Mouse (Mus musculus): ENCODE measurements at regions not wholly inside any gene's neighbourhood (a gene's known extent, or its start where the extent isn't known, plus 50 kb on each side); places are given as distances from the start of the nearest gene placed in this dataset.
A peak's percentile ranks its signal among the peaks of the same experiment; 100 is the strongest.

DNA sequence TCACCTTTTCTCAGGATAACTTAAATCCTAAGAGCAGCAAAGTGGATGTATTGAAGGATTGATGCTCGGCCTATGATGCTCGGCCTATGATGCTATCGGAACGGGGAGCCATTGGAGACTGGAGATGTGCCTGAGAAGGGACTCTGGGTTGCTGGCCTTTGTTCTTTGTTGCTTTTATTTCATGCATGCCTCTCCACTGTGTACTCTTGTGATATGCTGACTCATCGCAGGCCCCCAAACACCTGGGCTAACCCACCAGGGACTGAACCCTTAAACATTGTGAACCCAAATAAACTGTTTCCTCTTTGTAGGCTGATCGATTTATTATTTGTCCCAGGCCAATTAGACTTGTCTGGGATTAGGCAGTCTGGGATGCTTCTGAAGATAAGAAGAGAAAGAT, 61.9 kb downstream of the Pdcl3 start:
- ATAC-seq = no peak

DNA sequence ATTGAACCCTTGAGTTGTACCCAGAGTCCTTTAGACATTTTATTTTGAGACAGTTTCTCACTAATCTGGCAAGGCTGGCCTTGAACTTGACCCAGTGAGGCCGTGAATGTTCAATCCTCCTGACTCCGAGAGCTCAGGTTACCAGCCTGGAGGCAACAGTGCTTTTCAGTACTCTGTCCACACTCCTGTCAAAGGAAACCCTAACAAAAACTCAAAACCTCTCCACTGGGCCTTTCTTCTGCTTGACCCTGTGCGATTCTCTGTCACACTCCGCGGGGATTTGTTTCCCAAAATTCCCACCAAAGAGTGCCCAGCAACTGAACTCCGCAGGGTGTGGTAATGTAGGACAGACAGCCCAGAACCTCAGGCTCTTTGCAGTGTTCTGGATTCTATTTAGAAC, 71.9 kb downstream of the Pdcl3 start:
- no peak for ATAC-seq

DNA sequence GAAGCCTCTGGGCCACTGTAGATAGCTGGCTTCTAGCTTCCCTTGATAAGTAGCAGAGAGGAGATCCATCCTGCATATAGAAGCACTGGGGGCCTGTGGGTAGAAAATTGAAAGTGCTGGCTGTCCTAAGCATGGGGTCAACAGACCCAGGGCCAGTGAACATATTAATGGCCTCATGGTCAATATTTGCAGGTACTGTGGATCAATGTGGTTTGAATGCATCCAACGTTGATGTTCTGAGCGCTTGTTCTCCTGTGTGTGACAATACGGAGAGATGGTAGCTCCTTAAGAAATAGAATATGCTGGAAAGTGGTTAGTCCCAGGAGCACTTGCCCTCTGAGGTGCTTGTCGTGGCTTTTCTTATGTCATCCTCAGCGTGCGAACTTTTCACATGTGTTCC, 77.1 kb downstream of the Pdcl3 start:
- no peak for ATAC-seq

DNA sequence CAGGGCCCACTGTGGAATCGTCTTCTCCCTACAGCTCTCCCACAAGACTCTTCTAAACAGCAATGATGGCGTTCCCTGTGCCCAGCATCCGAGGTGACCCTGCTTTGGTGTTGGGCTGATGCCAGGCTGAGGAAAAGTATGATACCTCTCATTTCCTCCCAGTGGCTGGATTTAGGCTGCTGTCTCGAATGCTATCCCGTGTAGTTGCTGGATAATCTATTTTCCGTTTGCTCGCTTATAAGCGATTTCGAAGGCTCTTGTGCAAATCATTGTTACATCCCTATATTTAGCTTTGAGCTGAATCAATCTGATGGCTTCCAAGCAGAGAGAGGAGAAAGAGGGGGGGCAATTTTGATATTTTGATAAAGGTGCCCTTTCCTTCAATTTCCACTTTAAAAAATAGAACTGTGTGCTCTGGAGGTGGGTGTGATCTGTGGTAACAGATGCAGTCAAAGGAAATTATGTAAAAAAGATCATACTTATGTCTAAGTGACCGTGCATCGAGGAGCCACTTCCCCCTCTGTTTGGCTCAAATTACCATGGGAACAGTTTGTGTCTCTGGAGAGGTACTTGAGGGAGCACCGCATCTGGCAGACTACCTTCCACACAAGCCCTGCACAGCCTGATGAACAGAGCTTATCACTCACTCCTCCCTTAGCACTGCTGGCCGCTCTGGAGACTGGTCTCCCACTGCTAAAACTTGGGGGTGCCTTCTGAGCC, 78.4 kb downstream of the Pdcl3 start:
- ATAC-seq = no peak

DNA sequence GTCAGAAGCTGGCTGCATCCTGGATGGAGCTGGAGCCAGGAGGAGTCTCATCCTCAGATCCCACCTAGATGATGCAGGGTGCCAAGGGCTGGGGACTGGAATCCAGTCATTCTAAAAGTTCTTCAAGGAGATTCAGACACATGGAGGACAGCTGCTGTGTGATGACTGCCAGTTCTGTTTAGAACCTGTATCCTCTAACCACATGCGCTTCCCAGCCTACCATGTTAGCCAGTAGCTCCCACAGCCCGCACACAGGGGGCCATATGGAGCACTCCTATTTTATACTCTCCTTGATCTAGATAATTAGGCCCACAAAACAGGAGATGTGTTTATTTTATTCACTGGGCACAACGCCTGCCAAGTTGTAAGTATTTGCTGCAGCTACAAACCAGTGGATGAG, 79.4 kb downstream of the Pdcl3 start:
- ATAC-seq = no peak

DNA sequence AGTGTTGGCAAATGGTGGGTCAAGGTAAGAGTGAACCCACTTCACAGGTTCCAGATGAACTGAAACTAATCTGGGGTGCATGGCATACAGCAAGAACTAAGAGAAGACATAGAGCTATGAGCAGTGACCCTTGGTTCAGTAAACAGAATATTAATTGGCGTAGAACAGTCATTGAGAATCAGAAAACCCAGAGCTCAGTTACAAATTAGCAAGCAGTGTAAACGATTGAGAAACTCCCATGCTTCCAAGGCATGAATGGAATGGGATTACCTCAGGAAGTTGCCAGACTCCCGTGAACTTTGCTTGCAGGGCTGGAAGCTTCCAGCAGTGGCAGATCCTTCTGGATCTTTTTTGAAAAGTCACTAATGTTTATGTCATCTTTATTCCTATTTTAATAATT, 82.5 kb downstream of the Pdcl3 start:
- no peak for ATAC-seq

DNA sequence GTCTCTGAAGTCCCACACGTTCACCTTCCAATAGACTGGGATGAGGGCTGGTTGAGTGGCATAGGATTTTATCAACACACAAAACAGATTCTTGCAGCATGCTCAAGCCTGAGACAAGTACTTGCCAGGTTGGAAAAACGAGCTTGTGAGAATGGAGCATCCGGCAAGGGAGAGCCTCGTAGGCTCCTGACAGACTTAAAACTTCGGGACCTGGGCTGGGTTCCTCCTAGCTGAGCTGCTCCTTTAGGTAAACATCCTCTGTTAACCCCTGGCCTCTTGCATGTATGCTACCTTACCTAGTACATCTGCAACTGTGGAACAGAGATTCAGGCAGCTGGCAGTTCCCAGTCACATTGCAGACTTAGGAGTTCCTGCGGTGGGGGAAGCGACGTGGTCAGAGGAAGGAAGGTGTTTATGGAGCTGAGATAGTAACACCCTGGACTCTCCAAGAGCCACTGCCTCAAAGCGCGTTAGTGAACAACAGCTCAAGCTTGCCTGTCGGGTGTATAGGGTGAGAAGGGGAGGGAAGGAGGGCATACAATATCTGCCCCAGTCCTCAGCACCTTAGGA, 83.8 kb downstream of the Pdcl3 start:
- ATAC-seq = no peak

DNA sequence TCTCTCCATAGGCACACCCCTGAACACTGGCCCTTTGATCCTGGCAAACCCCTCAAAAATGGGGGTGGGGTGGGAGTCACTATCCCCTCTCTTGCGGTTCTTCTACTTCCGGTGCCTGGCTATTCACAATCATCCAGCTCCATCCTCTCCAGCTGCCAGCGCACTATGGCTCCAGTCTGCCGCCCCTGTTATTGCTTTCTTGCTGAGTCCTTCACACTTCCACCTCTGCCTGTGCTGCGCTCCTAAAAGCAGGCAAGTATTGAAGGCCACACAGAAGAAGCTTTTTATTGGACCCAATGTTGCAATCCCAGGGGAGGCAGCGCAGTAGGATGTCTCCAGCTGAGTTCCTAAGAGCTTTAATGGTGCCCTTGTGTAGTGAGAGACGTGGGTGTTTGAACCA, 84.3 kb downstream of the Pdcl3 start:
- no peak for ATAC-seq

DNA sequence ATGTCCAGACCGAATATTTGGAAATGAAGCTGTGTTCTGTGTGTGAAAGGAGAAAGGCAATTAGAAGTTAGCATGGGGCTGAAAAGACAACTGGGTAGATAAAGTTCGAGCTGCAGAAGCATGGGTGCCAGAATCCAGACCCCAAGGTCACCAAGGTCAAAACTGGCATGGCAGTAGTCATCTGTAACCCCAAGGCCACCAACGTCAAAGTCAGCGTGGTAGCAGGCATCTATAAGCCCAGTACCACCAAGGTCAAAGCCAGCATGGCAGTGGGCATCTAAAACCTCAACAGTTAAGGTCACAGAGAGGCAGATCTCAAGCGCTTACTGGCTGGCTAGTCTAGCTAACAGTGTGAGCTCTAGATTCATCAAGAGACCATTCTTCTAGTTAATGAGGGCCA, 90.6 kb downstream of the Pdcl3 start:
- no peak for ATAC-seq

DNA sequence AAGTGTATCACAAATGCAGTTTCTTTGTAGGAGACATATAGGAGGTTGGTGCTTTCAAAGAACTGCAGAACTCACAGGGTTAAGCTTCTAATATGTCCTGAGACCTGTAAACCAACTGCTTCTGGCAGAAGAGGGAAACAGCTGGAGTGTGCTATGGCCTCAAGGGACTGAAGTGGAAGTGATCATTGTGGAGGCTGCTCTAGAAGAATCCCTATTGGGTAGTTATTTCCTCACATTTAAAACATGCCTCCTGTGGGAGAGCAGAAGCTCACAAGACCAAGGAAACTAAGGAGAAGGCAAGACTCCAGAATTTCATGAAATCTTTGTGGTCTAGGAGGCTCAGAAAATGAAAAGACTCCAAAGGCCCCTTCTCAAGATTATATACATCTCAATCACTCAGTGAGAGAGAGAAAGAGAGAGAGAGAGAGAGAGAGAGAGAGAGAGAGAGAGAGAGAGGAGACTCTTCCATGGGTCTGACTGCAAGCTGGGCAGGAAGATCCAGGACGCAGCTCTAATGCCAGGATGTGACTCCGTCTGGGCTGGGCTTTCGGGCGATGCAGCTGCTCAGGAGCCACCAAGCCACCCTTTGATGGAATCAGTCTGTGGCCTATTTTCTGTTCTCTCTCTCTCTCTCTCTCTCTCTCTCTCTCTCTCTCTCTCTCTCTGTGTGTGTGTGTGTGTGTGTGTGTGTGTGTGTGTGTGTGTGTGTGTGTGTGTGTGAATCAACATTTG, 93.3 kb downstream of the Pdcl3 start:
- no peak for ATAC-seq

DNA sequence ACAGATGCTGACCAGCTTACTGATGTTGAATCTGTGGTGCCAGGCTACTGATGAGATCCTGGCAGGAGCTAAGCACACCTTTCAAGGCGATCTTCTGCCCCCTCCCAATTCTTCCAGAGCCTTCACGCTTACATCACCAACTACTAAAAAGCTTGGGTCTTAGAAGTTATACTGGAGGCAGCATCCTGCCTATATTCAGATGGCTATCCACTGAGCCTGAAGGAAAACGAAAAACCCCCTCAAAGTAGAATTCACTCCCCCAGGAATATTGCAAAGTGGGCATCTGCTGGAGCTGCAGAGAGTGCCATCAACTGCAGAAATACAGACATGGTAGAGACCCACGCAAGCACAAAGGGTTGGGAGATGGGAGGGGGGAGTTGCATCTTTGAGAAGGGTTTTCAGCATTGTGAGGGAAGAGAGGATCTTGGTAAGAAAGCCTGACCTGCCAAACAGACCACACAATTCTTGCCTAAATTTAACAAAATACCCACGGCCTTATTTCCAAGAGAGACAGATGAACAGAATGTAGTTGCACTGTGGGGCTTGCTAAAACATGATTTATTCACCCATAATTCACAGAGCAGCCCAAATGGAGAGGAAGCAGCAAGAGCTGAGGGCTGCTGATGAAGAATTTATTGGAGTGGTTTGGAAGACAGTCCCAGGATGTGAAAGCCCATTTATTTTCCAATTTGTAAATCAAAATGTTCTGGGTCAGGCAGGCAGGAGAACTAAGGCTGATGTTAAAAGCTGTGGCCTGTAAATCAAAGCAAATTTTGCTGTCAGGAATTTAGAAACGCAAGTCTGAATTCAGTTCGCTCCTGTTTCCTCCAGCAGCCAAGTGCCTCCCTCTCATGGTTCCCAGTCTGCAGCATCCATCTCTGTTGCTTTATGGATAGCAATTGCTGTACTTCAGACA, 98.8 kb downstream of the Pdcl3 start:
- no peak for ATAC-seq

DNA sequence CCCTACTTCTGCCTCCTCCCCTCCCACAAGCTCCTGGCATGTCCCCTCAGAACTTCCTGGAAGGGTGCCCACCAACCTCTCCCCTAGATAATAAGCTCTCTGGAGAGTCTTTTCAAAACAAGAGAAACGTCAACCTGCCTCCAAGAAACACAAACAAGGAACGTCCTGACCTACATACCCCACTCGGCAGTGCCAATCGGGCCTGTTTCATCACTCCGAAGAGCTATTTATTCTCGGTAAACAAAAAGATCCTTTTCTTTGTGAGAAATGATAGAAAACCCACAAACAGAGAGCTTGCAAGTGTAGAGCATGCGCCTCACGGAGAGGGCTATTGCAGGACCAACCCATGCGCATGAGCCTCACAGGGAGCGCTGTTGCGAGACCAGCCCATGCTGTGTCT, 100.9 kb downstream of the Pdcl3 start:
- ATAC-seq = no peak

DNA sequence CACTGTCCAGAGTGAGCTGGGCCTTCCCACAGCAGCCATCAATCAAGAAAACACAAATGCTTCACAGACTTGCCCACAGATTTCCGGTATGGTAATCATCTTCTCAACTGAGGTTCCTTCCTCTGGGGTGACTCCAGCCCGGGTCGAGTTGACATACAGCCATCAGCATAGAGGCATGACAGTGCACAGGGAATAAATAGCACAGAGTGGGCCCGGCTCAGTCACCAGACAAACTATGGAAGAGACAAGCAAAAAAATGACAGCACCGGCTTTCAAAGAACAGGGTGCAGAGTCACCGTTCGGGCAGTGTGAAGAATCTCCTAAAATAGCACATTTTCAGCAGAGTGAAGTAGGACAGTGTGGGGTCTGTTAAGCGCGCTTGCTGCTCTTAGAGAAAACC, 103.7 kb upstream of the Npas2 start:
- ATAC-seq = peak; percentile 83

DNA sequence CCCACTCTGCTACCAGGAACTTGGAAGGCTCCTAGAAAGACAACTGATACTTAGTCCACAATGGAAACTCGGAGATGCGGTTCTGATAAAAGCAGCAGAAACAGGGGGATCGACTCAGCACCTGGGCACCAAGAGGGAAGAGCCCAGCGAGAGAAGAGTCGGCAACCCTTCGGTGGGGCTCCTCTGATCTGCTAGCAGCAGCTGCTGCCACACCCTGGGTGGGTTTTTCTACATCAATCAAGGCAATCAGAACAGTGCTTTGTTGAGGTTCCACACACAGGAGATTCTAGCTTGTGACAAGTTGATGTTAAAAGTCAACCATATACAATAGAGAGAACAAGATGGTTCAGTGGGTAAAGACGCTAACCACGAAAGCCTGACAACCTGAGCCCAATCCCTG, 102.4 kb upstream of the Npas2 start:
- ATAC-seq = no peak

DNA sequence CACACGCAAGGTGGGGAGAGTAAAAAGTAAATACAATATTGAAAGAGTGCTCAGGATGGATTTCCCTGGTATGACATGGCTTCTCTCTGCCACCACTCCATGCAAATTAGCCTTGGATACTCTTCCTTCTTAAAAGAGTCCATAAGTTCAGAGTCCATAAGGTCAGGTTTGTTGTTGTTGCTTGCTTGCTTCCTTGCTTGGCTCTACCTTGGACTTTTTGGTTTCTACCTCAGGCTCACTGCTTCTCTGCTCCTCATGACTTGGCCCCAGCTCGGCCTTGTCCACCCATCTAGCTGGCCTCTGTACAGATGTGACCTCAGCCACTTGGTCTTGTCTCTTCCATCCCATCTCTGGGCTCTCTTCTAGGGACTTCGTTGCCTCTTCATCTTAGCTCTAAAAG, 101.9 kb upstream of the Npas2 start:
- no peak for ATAC-seq

DNA sequence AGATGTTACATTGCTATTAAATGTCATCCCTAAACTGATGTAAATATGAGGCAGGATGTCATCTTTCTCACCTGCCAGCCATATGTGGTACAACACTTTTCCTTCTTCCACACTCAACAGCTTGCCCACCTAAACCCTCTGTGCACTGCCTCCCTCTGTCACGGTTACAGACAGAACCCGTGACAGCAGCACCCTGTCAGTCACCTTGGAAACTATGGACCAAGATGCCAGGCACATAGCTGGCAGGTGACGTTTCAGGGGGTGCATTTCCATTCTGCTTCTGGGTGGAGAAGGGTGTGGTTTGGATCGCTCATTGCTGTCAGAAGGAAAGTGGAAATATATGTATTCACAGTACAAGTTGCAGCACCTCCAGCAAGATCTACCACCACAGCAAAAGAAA, 100.2 kb upstream of the Npas2 start:
- no peak for ATAC-seq

DNA sequence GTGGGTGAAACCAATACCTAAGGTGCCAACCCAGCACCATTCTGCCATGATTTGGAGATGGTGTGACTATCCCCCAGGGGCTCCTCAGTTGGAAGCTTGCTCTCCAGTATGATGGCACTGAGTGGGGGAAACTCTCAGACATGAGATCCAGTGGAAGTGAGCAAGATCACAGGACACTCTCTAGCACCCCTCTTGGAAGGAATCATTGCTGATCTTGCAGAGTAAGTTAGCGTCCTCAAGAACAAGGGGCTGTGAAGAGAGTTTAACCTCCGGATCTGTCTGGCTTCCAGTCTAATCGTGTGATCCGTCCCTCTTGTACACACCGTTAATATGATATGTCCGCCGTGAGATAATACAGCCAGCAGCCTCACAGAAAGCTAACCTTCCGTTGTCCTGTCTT, 99.5 kb upstream of the Npas2 start:
- no peak for ATAC-seq

DNA sequence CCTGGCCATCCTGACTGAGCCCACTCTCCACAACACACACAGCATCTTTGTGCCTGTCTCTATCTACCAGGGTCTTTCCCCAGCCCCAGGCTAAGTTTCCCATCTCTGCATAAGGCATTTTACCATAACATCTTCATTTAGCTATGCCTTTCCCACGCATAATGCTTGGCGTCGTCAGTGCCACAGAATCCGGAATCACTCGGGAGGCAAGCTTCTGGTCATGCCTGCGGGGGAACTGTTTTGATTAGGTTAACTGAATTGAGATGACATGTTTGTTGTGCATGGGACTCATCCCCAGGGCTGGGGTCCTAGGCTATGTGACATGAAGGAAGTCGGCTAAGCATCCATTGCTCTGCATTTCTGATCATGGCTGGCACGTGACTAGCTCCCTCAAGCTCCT, 97.6 kb upstream of the Npas2 start:
- no peak for ATAC-seq

DNA sequence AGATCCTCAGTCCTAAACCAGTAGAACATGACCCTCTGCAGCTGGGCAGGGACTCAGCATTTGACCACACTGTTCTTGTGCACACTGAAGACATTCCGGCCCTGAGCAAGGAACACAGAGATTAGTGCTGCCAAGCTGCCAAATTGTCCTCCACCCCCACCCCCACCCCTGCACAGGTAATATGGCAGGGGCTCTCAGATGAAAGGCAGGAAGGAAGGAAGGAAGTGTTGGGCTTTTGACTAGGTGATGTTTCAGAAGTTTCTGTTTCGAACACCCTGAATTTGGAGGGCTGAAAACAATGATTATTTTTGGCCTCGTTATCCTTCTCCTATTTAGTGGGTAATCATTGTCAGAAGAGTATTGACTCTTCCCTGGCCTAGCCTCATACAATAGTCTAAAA, 96.8 kb upstream of the Npas2 start:
- peak; percentile 60 for ATAC-seq

DNA sequence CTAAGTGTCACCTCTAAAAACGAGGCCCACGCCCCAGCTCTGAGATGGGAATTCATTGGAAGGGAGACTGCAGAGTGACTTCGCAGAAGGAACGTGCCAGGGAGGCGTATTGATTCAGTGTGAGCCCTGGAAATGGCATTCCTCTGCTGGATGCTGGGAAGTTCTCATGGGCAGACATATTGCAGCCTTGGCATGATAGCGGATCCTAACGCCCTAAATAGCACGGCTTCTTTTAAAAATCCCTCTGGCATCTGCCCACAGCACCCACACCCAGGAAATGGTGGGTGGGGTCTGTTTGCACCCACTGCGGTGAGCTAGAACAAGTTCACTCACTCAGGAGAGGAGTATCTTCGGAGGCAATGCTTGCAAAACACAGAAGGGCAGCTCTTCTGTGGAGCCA, 96.0 kb upstream of the Npas2 start:
- ATAC-seq = no peak

DNA sequence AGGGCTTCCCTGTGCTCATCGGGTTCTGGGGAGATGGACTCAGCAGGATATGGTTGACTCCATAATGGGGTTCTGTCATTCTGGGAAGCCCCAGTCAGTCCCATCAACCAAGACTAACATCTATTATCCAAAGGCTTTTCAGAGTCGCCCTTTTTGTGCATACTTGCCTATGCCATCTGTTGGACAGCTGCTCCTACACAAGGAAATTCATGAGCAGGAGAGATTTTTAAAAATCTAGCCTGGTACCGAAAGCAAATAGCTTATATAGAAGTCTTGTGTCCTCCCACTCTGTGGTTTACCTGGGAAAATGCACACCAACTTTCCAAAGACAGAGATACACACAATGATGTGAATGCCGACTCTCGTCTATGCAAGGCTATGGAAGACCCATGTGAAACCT, 95.4 kb upstream of the Npas2 start:
- no peak for ATAC-seq

DNA sequence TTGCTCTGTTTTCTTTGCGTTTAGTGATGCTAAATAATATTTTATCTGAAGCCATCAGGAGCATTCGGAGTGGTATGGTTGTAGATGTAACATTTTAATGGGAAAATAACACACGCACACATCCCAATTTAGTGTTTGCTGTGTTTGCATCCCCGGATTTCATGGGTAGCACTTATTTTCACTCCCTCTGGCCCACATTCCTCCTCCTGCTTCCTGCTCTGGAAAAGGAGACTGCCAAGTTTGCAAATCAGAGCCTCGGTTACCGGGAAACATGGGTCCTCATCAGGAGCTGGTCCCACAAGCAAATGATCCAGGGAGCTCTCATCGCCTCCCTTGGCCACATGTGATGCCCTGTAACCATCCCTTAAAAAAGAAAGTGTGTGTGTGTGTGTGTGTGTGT, 94.3 kb upstream of the Npas2 start:
- ATAC-seq = no peak

DNA sequence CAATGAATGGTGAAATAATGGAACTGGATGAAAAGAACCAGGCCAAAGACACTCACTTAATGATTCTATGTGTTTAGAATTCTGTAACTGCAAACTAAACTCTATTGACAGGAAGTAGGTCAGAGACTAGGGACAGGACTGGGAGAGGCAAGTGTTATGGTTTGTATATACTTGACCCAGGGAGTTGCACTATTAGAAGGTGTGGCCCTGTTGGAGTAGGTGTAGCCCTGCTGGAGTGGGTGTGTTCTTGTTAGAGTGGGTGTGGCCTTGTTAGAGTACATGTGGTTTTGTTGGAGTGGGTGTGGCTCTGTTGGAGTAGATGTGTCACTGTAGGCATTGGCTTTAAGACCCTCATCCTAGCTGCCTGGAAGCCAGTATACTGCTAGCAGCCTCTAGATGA, 93.0 kb upstream of the Npas2 start:
- ATAC-seq = no peak
